In the genomic region with DNA sequence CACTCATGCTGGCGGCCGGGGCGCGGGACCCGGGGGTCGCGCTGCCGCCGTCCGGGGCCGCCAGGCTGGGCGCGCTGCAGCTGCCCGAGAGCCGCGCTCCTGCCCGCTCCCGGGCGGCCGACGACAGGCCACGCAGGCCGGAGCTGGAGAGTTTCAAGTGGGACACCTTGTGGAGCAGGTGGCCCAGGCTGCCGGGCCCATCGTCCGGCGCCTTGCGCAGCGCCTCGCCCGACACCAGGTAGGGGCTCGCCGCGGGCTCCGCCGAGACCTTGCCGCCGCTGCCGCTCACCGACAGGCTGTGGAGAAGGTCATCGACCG, we compare ENCODE assay signal across 8 mouse cellular contexts. TPM values are rescaled to one million over a fixed set of nuclear protein-coding genes. Genes with fewer than 3 reads are reported as not detected.
A peak's percentile ranks its signal among the peaks of the same experiment; 100 is the strongest.
DNase-seq lines count a peak whose midpoint lies in the region; ATAC-seq and TF ChIP-seq lines count a peak whose summit lies in the region.

No protein-coding gene starts in this region.

- ATAC-seq in kidney, postnatal 0 days (replicated peaks; ENCODE audit: low FRiP score, low read depth) = no peak
- no peak for ATAC-seq in forebrain, postnatal 0 days
- ATAC-seq in megakaryocyte, adult 5-6 weeks (ENCODE audit: poor library complexity, severe bottlenecking) = no peak

- intact Hi-C loops in left cerebral cortex, postnatal 4 days (cut with DNase I) = loop anchor here (5.0 kb wide), 1 partner anchor 50 kb away; no protein-coding TSS in a partner anchor

- peak overlapping the region; percentile 83 for H3K4me2 ChIP-seq in kidney, postnatal 0 days (ENCODE audit: low read length)
- H3K4me2 ChIP-seq in forebrain, postnatal 0 days (ENCODE audit: low read depth) = peak overlapping the region; percentile 95

- H3K27ac ChIP-seq in kidney, postnatal 0 days = no peak overlapping the region
- peak overlapping the region; percentile 79 for H3K27ac ChIP-seq in cortical plate, adult 2 months (ENCODE audit: insufficient read depth, low read length)
- H3K27ac ChIP-seq in forebrain, postnatal 0 days (ENCODE audit: low read depth, low read length) = peak overlapping the region; percentile 94; the same call in 1 of the 2 replicates
- H3K27ac ChIP-seq in midbrain, embryonic 10.5 days (replicated peaks) = peak overlapping the region; percentile 80

- H3K4me1 ChIP-seq in kidney, postnatal 0 days (replicated peaks; ENCODE audit: insufficient read depth, low read length) = peaks cover 11% of the 10 kb centered on the region
- H3K4me1 ChIP-seq in cortical plate, adult 2 months (ENCODE audit: control insufficient read depth, insufficient read depth, low read length) = no peaks in the 10 kb centered on the region; the same call in 1 of the 2 replicates
- H3K4me1 ChIP-seq in forebrain, postnatal 0 days (ENCODE audit: insufficient read depth) = peaks cover 27% of the 10 kb centered on the region
- H3K4me1 ChIP-seq in midbrain, embryonic 10.5 days = peaks cover 61% of the 10 kb centered on the region

- no peak for DNase-seq in kidney, postnatal 0 days (ENCODE audit: low spot score)
- no peak for DNase-seq in kidney, postnatal 25 days
- no peak for DNase-seq in forebrain, postnatal 0 days
- DNase-seq in midbrain, embryonic 10.5 days (ENCODE audit: low spot score) = no peak
- no peak for DNase-seq in left cerebral cortex, postnatal 4 days
- DNase-seq in cerebellum, adult 11-12 months = no peak

- no peaks in the 10 kb centered on the region for H3K36me3 ChIP-seq in kidney, postnatal 0 days (ENCODE audit: insufficient read depth, low read length)
- H3K36me3 ChIP-seq in forebrain, postnatal 0 days (ENCODE audit: insufficient read depth) = 0 out of 2 replicates have a peak, but pooled peaks cover 5% of the 10 kb centered on the region
- H3K36me3 ChIP-seq in midbrain, embryonic 10.5 days = peaks cover 9% of the 10 kb centered on the region; the same call in 1 of the 2 replicates

- peak overlapping the region; percentile 34 for H3K4me3 ChIP-seq in kidney, postnatal 0 days (replicated peaks; ENCODE audit: low read depth, low read length)
- peak overlapping the region; percentile 57 for H3K4me3 ChIP-seq in cortical plate, adult 2 months (ENCODE audit: insufficient read depth, low read length)
- peak overlapping the region; percentile 70 for H3K4me3 ChIP-seq in forebrain, postnatal 0 days (ENCODE audit: low read depth, low read length)
- peak overlapping the region; percentile 77 for H3K4me3 ChIP-seq in midbrain, embryonic 10.5 days

- H3K9ac ChIP-seq in kidney, postnatal 0 days (ENCODE audit: low read depth, low read length) = peak overlapping the region; percentile 46; the same call in 1 of the 2 replicates
- H3K9ac ChIP-seq in forebrain, postnatal 0 days = peak overlapping the region; percentile 81

- H3K9me3 ChIP-seq in kidney, postnatal 0 days (replicated peaks; ENCODE audit: low read length) = no peaks in the 10 kb centered on the region
- no peaks in the 10 kb centered on the region for H3K9me3 ChIP-seq in forebrain, postnatal 0 days (ENCODE audit: low read length)
- H3K9me3 ChIP-seq in midbrain, embryonic 10.5 days (replicated peaks) = no peaks in the 10 kb centered on the region

- H3K27me3 ChIP-seq in kidney, postnatal 0 days (ENCODE audit: insufficient read depth, low read length) = peaks cover 41% of the 10 kb centered on the region
- no peaks in the 10 kb centered on the region for H3K27me3 ChIP-seq in forebrain, postnatal 0 days (ENCODE audit: insufficient read depth, low read length)
- peaks cover 65% of the 10 kb centered on the region for H3K27me3 ChIP-seq in midbrain, embryonic 10.5 days (ENCODE audit: low read depth, poor library complexity, severe bottlenecking)

- no peak for TF ChIP-seq POLR2A in cortical plate, adult 2 months (IDR thresholded peaks at IDR 0.05; ENCODE audit: extremely low read depth, insufficient read depth, low read length)

- WGBS in kidney, postnatal 0 days = under 1% methylated on average over 42 of the region's 42 CpGs
- WGBS in forebrain, postnatal 0 days = 2% methylated on average over 36 of the region's 42 CpGs
- under 1% methylated on average over 42 of the region's 42 CpGs for WGBS in midbrain, embryonic 10.5 days

- TF ChIP-seq CTCF in kidney, postnatal 0 days (IDR thresholded peaks at IDR 0.05; ENCODE audit: low read depth) = no peak
- TF ChIP-seq CTCF in cortical plate, adult 2 months (IDR thresholded peaks at IDR 0.05; ENCODE audit: extremely low read depth, insufficient read depth, low read length) = no peak
- no peak for TF ChIP-seq CTCF in forebrain, postnatal 0 days (IDR thresholded peaks at IDR 0.05; ENCODE audit: low read depth)

RNA-seq across cellular contexts. Expression of gene Shc3, which starts 2.2 kb away (rescaled TPM):
- polyA plus RNA-seq in kidney, postnatal 0 days (2015; fragmentation: Nextera tagmentation; extraction: Ambion mirVana) = 0.34 TPM in 2 replicates
- 80.3 and 82.8 TPM in 2 replicates for polyA plus RNA-seq in cortical plate, adult 2 months (2012; rRNA removed)
- 98.1 and 106 TPM in 2 replicates for total RNA-seq in forebrain, postnatal 0 days (2014; rRNA removed)
- polyA plus RNA-seq in forebrain, postnatal 0 days (2015; fragmentation: Nextera tagmentation; extraction: Ambion mirVana) = 6.8 and 11.6 TPM in 2 replicates
- 2.8 and 3.6 TPM in 2 replicates for polyA plus RNA-seq in midbrain, embryonic 10.5 days (2016; fragmentation: Nextera tagmentation; extraction: Ambion mirVana)
- total RNA-seq in megakaryocyte, adult 5-6 weeks (2015) = not detected in 2 replicates
- total RNA-seq in megakaryocyte, adult 5-6 weeks (2017) = not detected in 2 replicates
- 100 to 1,000 TPM; 157 to 163 TPM for total RNA-seq in left cerebral cortex, postnatal 4 days (2021)
